Mouse (Mus musculus) liver, embryonic 14.5 days (tissue): ENCODE data around the gene Pde9a.

Experiments
- CTCF ChIP-seq: IDR thresholded peaks from 2 replicates; pipeline ENCODE4 v1.5.1; 2016; ENCODE audit warnings: antibody characterized with exemption, low read depth, control low read depth
- EP300 ChIP-seq: IDR thresholded peaks from 2 replicates; pipeline ENCODE4 v1.6.1; 2016; ENCODE audit warnings: antibody characterized with exemption, low read depth

GRCm38 (mm10) chr17:31502261-31502927, 116.4 kb downstream of the Pde9a start:
- TF ChIP-seq CTCF (no peak), EP300 (peak; percentile 39; the same call in 1 of the 2 replicates)
